Mouse (Mus musculus): ENCODE data around the gene Dlk1. TPM values are rescaled to one million over a fixed set of nuclear protein-coding genes. Genes with fewer than 3 reads are reported as not detected.

Gene Dlk1
- total RNA-seq, 2 experiments from 2014 or later, result 2.7 to 3.1 TPM

Other genes with a start within 250 kb of the Dlk1 start
- gene Rtl1, start 147.5 kb downstream of the Dlk1 start, total RNA-seq (2021), result under 1 TPM; 0.20 to 0.36 TPM